Mouse (Mus musculus) megakaryocyte, embryonic 14.5 days (primary cell): Measurements from ENCODE around the gene Fignl2. TPM values are rescaled to one million over a fixed set of nuclear protein-coding genes. Genes with fewer than 3 reads are reported as not detected.

Source experiments
- H3K27me3 ChIP-seq: replicated peaks from 2 replicates; pipeline ENCODE3; 2012; ENCODE audit warnings: inconsistent platforms
- H3K36me3 ChIP-seq: replicated peaks from 2 replicates; pipeline ENCODE3; 2012; ENCODE audit warnings: low read length, inconsistent platforms, mixed read lengths
- H3K4me1 ChIP-seq: 2 replicates; pipeline ENCODE4 v1.6.1; 2012; ENCODE audit warnings: inconsistent platforms
- H3K4me3 ChIP-seq: replicated peaks from 2 replicates; pipeline ENCODE3; 2012; ENCODE audit warnings: moderate library complexity, mild to moderate bottlenecking, inconsistent platforms
- H3K9me3 ChIP-seq: 2 replicates; pipeline ENCODE4 v1.6.1; 2012; ENCODE audit warnings: inconsistent platforms
- FLI1 ChIP-seq: IDR thresholded peaks from 2 replicates; pipeline ENCODE4 v1.6.1; 2012; ENCODE audit warnings: low read length, inconsistent platforms, mixed read lengths
- GATA1 ChIP-seq: IDR thresholded peaks from 3 replicates; pipeline ENCODE4 v1.6.1; 2012; ENCODE audit warnings: mixed read lengths, low read length, inconsistent platforms, borderline replicate concordance
- polyA plus RNA-seq: library from polyadenylated mRNA; stranded (reverse); fragments of >175 nt; gene quantifications from 2 replicates; pipeline ENCODE4 v1.2.3, GENCODE M21; 2012; ENCODE audit warnings: low replicate concordance; ENCODE audit not compliant: insufficient read depth

Gene Fignl2
- polyA plus RNA-seq, 1 experiment: 0.94 TPM

DNA sequence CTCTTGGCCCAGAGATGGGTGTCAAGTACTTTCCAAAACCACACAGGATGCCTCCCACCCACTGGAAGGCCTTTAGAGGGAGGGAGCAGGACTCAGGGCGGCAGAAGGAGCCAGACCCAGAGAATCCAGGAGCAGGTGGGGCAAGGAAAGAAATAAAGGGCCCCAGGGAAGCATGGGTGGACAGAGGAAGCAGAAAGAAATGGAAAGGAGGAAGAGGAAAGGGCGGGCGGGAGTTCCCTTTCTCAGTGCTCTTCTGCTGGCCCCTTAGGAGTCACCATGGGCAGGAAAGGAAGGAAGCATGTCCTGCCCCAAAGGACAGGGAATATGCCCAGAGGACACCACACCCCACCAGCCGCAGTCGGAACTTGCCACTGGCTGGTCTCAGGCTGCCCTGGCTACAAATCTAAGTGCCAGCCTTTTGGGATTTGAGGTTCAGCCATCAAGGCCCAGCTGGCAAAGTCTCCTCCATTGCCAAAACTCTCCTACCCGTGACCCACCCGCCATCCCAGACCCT lies 2.7 kb upstream of the Fignl2 start:
- Histone ChIP-seq H3K4me1 (peaks cover 15% of the 10 kb centered on the region), H3K9me3 (no peaks in the 10 kb centered on the region), H3K36me3 (no peaks in the 10 kb centered on the region), H3K4me3 (no peak overlapping the region), H3K27me3 (peaks cover 79% of the 10 kb centered on the region)
- no peak for TF ChIP-seq FLI1
- no peak for TF ChIP-seq GATA1

DNA sequence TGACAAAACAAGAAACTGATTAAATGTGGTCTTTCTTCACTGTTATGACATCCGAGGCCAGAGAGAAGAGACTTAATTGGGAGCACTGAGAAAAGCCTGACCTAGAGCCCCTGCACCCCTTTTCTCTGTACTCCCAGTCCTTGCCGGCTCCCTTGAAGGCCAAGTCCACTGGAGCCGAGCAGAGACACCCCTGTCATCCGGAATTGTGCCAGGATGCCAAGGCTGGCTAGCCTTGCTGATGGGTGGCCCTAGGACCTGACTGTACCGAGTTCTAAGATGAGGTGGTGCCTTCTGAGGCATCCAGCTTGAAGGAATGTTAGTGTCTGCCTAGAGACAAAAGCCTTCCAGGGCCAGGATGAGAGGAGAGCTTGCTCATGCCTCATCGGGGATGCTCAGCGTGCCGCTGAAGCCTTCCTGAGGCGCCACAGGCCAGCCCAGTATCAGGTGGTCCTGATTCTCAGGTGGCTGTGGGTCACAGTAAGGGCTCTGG lies 1.7 kb upstream of the Fignl2 start:
- Histone ChIP-seq H3K27me3 (peaks cover 88% of the 10 kb centered on the region), H3K4me1 (peaks cover 15% of the 10 kb centered on the region), H3K4me3 (no peak overlapping the region), H3K9me3 (no peaks in the 10 kb centered on the region), H3K36me3 (no peaks in the 10 kb centered on the region)
- TF ChIP-seq FLI1 (no peak), GATA1 (no peak)

DNA sequence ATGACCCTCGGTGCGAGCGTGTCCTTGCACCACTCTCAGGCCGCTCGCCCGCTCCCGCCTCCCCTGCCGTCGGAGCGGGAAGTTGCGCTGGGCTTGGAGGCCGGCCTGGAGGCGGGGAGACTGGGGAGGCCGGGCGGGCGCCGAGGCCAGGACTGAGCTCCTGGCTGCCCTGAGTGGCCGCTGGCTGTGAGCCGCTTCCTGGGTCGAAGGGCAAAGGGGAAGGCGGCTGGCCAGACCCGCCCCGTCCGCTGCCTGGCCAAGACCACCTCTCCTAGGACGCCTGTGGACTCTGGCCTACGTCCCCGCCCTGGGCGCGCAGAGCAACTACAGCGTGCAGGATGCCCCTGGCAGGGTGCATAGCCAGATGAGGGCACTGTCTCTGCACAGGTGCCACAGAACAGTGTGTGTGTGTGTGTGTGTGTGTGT lies 377 bp upstream of the Fignl2 start:
- Histone ChIP-seq H3K4me1 (peaks cover 15% of the 10 kb centered on the region), H3K9me3 (no peaks in the 10 kb centered on the region), H3K27me3 (peaks cover 91% of the 10 kb centered on the region), H3K36me3 (no peaks in the 10 kb centered on the region), H3K4me3 (peak overlapping the region; percentile 90)
- TF ChIP-seq FLI1: no peak

DNA sequence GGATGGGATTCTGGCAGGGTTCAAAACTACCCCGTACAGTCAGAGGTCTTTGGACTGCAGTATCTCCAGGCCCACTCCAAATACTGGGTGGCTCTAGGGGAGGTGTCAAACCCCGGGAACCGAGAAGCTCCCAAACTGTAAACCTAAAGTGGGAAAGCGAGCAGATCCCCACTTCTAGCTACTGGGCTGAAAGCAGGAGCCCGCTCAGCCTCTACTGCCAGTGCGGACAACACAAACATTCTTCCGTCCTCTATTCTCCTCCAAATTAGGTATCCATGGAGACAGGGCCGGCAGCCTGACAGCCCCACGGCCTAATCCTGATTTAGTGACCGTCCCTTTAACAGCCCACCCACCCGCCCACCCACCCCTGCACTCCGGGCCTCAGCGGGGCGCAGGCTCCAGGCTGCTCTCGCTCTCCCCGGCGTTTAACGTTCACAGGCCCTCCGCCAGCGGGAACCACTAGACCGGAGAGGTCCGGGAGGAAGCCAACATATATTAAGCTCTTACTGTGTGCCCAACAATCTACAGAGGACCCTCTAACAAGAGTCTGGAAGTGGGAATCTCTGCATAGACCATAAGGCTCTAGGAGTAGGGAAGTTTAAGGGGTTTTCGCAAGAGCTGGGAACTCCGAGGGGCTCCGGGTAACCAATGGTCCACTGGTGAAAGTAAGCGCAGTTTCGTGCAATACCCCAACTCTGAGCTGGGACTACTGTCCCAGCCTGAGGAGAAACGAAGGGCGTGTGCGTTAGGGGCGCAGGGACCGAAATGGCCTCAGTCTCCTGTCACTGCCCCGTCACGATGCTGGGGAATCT lies 1.2 kb downstream of the Fignl2 start:
- TF ChIP-seq FLI1 (no peak), GATA1 (no peak)
- H3K36me3 ChIP-seq: no peaks in the 10 kb centered on the region
- peak overlapping the region; percentile 90 for H3K4me3 ChIP-seq
- H3K4me1 ChIP-seq: peaks cover 15% of the 10 kb centered on the region
- no peaks in the 10 kb centered on the region for H3K9me3 ChIP-seq
- peaks cover 98% of the 10 kb centered on the region for H3K27me3 ChIP-seq

DNA sequence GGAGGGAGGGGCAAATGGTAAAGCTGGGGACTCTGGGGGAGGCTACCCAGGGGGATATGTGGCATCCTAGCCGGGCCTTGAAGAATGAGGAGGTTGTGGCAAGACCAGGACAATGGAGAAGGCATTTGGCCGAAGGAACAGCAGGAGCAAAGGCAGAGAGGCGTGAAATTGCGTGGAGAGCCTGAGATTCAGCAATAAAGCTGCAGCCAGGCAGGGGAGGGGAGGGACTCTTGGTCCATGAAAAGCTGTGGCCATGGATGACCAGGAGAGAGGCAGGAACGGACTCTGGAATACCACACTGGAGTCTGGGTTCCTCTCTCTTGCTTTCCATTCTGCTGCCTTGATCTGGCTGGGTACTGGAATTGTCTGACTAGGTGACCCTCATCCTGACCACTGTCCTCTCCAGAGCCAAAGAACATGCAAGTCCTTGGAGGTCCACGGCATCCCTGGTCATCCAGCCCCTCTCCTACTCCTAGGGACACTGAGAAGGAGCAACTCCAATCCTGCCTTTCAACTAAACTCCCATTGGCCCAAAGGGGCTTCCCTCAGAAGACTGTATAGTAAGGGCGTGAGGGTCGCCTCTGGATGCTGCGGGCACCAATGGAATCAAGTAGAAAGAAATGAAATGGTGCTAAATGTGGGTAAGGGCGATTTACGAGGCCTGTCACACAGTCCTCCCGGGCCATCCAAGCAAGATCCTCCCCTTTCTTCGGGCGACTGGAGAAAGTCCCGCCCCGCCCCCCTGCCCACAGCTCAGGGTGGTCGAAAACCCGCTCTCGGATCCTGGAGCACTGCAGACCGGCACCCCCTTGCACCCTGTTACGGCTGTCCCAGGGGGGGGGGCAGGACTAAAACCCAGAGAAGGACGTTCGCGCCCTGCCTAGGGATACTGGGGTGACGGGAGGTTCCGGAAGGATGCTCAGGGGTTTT lies 2.0 kb downstream of the Fignl2 start:
- TF ChIP-seq FLI1 (no peak), GATA1 (no peak)
- H3K4me1 ChIP-seq: peaks cover 15% of the 10 kb centered on the region
- H3K9me3 ChIP-seq: no peaks in the 10 kb centered on the region
- H3K4me3 ChIP-seq: no peak overlapping the region
- H3K27me3 ChIP-seq: peaks cover 99% of the 10 kb centered on the region
- H3K36me3 ChIP-seq: no peaks in the 10 kb centered on the region

DNA sequence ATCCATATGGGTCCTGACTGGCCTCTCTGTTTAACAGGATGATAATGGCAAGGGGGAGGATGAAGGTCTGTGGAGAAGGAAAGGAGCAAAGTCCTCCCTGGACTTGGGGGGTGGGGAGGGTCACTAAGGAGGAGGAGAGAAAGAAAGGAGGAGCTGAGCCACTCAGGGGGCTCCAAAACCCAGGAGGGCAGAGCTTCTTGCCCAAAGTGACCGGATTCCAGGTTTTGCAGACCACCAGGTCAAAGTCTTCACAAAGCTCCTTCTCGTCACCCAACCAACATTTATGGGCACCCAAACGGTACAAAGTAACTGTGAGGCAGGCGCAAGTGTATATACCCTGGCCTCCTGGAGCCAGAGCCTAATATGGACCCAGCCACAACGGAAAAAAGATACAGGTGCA lies 2.7 kb downstream of the Fignl2 start:
- Histone ChIP-seq H3K4me1 (peaks cover 15% of the 10 kb centered on the region), H3K27me3 (peaks cover 99% of the 10 kb centered on the region), H3K4me3 (no peak overlapping the region), H3K9me3 (no peaks in the 10 kb centered on the region), H3K36me3 (no peaks in the 10 kb centered on the region)
- TF ChIP-seq GATA1 (no peak), FLI1 (no peak)

DNA sequence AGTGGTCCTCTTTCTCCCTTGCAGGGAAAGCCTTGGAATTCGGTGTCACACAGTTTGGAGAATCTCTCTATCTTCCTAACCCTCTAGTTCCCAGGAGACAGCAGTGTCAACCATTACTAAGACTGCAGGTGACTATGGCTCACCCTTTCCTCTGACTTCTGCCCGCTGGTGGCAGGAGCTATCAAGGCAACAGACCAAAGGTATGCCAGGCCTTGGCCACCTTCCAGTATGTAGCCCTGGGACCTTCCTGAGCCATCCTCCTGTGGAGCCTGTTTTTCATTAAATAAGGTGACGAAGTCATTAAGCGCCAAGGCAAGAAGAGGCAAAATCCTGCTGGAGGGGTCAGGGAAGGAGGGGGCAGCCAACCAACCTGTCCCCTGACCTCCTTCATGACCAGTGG lies 3.2 kb downstream of the Fignl2 start:
- TF ChIP-seq FLI1: no peak
- Histone ChIP-seq H3K4me1 (peaks cover 15% of the 10 kb centered on the region), H3K36me3 (no peaks in the 10 kb centered on the region), H3K4me3 (no peak overlapping the region), H3K9me3 (no peaks in the 10 kb centered on the region), H3K27me3 (peaks cover 99% of the 10 kb centered on the region)

DNA sequence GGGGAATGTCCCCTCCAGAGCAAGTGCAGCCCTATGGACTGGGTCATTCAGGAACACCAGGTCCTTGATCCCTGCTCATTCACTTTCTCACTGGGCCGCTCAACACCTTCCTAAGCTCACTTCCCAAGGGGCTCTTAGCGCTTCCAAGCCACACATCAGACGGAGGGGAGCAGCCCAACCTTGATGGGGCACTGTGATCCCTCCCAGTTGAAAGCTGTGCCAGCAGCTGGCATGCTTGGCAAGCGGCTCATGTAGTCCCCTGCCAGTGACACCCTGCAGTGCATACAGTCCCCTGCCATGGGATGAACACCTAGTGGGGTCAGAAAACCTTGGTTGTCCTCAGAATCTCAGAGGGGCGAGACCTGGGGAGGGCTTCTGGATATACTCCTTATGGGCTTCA lies 4.3 kb downstream of the Fignl2 start:
- Histone ChIP-seq H3K27me3 (peaks cover 99% of the 10 kb centered on the region), H3K9me3 (no peaks in the 10 kb centered on the region), H3K36me3 (no peaks in the 10 kb centered on the region), H3K4me1 (peaks cover 15% of the 10 kb centered on the region), H3K4me3 (no peak overlapping the region)
- TF ChIP-seq FLI1 (no peak), GATA1 (no peak)

DNA sequence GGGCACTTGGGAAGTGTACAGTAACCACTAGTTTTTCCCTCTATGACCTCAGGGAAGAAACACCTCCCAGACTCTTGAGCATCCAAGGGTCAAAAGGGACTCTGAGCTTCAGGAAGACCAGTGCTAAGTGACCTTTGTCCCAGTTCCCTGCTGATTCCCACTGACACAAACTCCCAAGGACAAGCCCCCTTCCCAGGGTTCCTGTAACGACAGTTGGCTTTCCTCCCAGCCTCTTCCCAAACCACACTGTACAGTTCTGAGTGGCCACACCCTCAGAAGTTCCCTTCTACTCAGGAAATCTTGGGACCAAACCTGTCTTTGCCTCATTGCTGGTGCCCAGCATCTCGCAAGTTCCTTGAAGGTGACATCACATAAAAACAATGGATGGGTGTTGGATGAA lies 5.6 kb downstream of the Fignl2 start:
- no peaks in the 10 kb centered on the region for H3K36me3 ChIP-seq
- H3K9me3 ChIP-seq: no peaks in the 10 kb centered on the region
- H3K4me3 ChIP-seq: no peak overlapping the region
- H3K27me3 ChIP-seq: peaks cover 99% of the 10 kb centered on the region
- TF ChIP-seq FLI1: no peak
- no peak for TF ChIP-seq GATA1
- H3K4me1 ChIP-seq: peaks cover 3% of the 10 kb centered on the region; the same call in 1 of the 2 replicates
